Mouse (Mus musculus): Measurements from ENCODE around the gene Ddx54.

The Ddx54 gene

DNA sequence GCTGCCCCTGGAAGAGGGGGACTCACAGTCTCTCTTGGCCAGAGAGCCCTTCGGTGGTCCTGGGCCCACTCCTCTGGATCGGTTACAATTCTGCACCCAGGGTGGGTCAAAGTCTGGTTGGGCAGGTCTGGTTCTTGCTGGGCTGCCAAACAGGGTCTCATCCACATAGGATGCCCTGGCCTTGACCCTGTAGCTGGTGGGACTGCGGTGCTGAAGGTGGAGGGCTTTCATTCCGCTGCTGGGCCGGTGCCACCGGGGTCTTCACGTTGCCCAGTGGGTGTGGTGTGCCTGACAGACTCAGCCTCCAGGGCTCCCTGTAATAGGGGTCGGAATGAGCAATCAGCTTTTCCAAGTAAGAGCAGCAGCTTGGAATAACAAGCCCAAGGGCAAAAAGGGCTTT, 1.1 kb upstream of the Ddx54 start:
- DNase-seq (ENCODE audit: low spot score), result no peak

DNA sequence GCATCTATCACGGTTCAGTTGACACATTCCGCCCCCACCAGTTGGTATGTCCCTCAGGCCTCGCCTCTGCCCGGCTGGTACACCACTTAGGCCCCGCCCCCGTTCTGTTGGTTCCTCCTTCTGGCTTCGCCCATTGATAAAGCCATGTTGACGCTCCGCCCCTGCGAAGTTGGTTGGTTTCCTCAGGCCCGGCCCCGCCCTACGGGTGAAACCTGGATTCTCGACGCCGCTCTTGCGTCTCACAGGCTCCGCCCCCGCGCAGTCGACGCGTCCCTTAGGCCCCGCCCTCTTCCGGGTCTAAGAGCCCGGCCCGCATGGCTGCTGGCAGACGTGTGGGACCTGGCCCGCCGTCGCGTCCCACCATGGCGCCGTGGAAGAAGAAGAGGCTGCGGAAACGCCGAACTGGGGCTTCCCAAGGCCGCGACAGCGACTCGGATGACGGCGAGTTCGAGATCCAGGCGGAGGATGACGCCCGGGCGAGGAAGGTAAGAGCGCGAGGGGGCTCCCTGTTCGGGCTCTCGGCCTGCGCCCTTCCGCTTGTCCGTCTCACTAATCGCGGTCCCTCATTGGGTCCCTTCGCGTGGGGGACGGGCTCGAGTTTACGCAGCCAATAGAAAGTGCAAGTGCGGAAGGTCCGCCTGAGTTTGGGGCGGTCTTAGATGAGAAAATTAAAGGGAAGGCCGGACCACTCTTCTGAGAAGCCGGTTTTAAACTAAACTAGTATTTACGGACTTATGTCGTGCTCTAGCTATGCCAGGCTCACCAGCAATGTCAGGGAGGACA, 474 bp downstream of the Ddx54 start:
- peak; percentile 100 for DNase-seq (ENCODE audit: low spot score)

GRCm38 (mm10) chr5:120615903-120616302, 3.4 kb downstream of the Ddx54 start:
- no peak for DNase-seq (ENCODE audit: low spot score)

DNA sequence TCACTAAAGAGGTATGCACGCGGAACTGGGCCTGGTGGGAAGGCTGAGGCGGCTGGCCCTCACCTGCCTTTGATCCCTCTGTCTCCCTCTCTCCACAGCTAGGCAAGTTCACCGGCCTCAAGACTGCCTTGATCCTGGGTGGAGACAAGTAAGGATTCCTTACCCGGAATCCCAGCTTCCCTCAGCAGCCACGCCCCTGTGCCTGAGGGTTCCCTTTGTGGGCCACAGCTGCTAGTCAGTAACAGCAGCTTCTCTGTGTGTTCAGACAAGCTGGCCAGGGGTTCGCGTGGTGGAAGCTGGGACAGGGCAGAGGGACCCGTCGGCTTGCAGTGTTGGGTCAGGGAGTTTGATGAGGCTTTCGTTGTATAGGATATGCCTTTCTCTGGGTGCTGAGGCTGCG, 6.2 kb downstream of the Ddx54 start:
- no peak for DNase-seq (ENCODE audit: low spot score)

GRCm38 (mm10) chr5:120619201-120619600, 6.7 kb downstream of the Ddx54 start:
- peak; percentile 36 for DNase-seq (ENCODE audit: low spot score)

GRCm38 (mm10) chr5:120620375-120621077, 8.0 kb downstream of the Ddx54 start:
- peak; percentile 69 for DNase-seq (ENCODE audit: low spot score)

DNA sequence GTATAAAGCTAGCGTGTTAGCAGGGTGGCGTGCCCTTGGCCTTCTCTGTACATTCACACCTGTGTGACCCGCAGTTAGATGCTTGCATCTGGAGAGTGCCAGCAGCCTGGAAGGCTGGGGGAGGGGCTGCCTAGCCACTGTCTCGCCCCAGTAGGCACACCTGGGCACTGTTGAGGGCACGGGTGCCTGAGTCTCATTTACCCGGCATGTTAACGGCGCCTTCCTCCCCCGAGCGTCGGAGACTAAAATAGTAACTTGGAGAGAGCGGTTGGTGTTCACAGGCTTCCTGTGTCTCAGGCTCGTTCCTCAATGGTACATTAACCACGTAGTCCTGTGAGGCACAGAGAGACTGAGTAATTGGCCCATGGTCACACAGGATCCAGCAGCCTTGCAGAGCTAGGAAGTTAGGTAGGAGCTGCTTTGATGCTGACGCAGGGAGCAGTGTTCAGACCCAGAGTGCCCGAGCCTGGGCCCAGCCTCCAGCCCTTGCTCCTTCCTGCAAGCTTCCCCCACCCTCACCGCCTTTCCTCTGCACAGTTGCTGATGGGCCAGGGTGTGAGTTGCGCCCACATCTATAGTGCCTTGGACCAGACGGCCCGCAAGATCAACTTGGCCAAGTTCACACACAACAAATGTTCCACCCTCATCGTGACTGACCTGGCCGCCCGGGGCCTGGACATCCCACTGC, 8.7 kb downstream of the Ddx54 start:
- no peak for DNase-seq (ENCODE audit: low spot score)

GRCm38 (mm10) chr5:120621846-120622197, 9.3 kb downstream of the Ddx54 start:
- no peak for DNase-seq (ENCODE audit: low spot score)

- no peak for DNase-seq (ENCODE audit: low spot score)
These were observed 9.8 kb downstream of the Ddx54 start for GRCm38 (mm10) chr5:120622198-120622851.

DNA sequence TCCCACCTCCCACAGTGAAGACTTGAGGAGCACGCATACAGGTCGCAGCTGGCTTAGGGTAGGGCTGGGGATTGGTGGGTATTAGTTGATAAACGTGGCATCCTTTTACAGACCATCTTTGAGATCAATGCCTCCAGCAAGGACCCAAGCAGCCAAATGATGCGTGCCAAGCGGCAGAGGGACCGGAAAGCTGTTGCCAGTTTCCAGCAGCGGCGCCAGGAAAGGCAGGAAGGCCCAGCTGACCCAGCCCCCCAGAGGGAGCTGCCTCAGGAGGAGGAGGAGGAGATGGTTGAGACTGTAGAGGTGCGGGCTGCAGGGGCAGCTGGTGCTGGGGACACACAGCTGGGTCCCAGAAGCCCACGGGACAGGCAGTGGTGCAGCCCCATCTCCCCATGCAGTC, 11.9 kb downstream of the Ddx54 start:
- DNase-seq (ENCODE audit: low spot score), result no peak

- peak; percentile 60 for DNase-seq (ENCODE audit: low spot score)
These were observed 13.9 kb downstream of the Ddx54 start for GRCm38 (mm10) chr5:120626399-120626798.

- DNase-seq (ENCODE audit: low spot score), result no peak
These were observed 15.2 kb downstream of the Ddx54 start for GRCm38 (mm10) chr5:120627515-120628300.

DNA sequence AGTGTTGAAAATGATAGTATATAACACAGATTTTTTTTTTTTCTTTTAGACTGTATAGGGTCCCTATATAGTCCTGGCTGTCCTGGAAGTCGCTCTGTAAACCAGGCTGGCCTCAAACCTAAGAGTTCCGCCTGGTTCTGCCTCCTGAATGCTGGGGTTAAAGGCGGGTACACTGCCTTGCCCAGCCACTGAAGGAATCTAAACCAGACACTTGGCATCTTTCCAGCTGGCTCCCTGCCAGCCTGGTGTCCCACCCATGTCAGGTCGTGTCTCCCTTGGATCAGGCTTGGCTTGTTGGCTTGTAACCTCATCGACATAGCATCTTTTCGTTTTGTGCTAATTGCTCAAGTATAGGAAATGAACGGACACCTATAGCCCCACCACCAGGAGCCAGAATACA, 16.1 kb downstream of the Ddx54 start:
- no peak for DNase-seq (ENCODE audit: low spot score)

DNA sequence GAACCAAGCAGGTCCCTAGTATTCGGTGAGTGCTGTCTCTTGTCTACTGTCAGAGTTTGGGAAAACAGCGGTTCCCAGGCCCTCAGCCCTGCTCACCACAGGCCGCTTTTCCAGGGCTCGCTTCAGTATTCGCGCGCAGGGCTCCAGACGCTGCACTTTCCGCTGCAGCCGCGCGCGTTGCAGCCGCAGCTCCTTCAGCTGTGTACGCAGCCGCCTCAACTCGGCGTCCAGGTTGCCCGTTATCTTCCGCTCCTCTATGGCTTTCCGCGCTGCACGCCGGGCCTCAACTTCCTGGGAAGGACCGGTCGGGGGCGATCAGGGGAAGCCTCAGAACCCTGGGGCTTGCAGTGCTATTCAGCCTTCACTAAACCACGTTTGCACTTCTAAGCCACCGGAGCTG, 18.6 kb downstream of the Ddx54 start:
- DNase-seq (ENCODE audit: low spot score), result no peak

- DNase-seq (ENCODE audit: low spot score), result no peak
These were observed 19.4 kb downstream of the Ddx54 start for GRCm38 (mm10) chr5:120631892-120632291.

DNA sequence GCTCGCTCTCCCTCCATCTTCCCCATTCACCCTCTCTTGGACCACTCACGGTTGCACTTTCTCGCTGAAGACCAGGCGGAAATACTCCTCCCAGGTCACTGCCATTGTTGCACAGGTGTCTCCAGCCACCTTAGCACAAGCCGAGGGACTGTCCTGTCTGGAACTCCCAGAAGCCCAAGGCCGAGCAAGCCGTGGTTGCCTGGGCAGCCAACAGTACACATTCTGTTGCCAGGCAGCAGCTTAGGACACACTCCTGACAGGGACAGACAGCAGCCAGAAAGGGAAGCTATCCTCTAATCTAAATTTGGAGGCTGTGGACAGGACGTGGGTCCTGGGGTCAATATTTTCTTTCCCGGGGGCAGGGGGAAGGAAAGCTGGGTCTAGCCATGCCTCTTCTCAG, 21.6 kb downstream of the Ddx54 start, which contains the start of gene Cfap73:
Cfap73 (minus strand) TSS at position 105 of the 400 bp plus-strand sequence.
- DNase-seq (ENCODE audit: low spot score), result no peak

GRCm38 (mm10) chr5:120634860-120635259, 22.3 kb downstream of the Ddx54 start:
- no peak for DNase-seq (ENCODE audit: low spot score)

- DNase-seq (ENCODE audit: low spot score), result no peak
These were observed 23.1 kb downstream of the Ddx54 start for GRCm38 (mm10) chr5:120635633-120636032.

GRCm38 (mm10) chr5:120640094-120640493, 27.6 kb downstream of the Ddx54 start:
- DNase-seq (ENCODE audit: low spot score), result no peak

DNA sequence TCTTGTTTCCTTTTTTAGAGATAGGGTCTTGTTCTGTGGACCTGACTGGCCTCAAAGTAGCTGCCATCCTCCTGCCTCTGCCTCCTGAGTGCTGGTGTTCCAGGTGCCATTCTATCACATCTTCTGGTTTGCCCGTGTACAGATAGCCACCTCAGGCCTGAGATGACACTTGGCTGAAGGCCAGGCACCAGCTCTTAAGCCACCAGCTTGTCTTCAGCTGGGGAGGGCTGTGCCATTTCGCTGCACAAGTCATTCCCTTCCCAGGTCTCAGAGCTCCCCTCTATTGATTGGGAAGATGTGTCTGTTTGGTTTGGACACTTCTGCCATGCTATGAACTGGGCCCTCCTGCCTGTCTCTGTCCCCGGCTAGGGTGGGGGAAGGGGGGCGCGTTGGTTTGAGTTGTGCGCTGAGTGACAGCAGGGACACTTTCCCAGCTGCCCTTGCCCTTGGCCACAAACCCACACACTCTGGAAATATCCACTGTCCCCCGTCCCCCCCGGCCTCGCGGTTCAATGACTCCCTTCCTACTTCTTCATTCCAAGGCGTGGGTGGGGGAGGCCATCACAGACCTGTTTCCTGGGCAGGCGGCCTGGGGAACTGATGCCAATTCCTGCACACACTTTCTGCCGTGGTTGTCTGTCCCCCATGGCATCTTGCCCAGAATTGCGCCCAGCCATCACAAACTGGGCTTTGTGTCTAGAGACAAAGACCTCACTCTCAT, 31.0 kb downstream of the Ddx54 start:
- no peak for DNase-seq (ENCODE audit: low spot score)

- DNase-seq (ENCODE audit: low spot score), result no peak
These were observed 31.7 kb downstream of the Ddx54 start for GRCm38 (mm10) chr5:120644227-120644626.

Measured in yolk sac, embryonic 10.5 days (tissue).